Mouse (Mus musculus) heart, postnatal 14 days (tissue): ENCODE measurements around the gene Clasp2. TPM values are rescaled to one million over a fixed set of nuclear protein-coding genes. Genes with fewer than 3 reads are reported as not detected.
A peak's percentile ranks its signal among the peaks of the same experiment; 100 is the strongest.

Experiments
- DNase-seq, 2 experiments: peaks; one replicate each; pipeline ENCODE4 v3.0.0; 2021 to 2022
- intact Hi-C: fragments of 180-260 bp; cut with DNase I; formaldehyde crosslinking; loops from one replicate; pipeline ENCODE4 v1.15.1; 2025
- total RNA-seq, 2 experiments: library from RNA; stranded (reverse); gene quantifications; 2 replicates each; pipeline ENCODE4 v1.2.3; 2021

Gene Clasp2
- total RNA-seq, 2 experiments from 2014 or later, result 49.1 to 50.3 TPM

DNA sequence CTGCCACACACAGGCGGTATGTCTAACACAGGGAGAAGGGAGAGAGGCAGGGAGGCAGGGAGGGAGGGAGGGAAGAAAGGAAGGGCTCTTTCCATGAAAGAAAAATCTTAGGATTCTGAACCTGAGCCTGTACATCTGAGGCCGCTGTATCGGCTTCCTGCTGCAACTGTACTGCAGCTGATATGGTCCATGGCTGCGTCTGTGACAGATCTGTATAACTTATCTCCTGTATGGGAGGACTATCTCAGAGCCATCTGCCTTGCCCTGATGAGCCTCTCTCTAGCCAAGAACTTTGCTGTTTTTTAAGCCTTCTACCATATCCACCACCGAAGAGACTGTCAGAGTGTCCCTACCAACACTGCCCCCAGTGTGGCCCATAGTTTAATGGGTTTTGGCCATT lies 174.5 kb downstream of the Clasp2 start:
- intact Hi-C loops, result no loop called here
- DNase-seq, result no peak

DNA sequence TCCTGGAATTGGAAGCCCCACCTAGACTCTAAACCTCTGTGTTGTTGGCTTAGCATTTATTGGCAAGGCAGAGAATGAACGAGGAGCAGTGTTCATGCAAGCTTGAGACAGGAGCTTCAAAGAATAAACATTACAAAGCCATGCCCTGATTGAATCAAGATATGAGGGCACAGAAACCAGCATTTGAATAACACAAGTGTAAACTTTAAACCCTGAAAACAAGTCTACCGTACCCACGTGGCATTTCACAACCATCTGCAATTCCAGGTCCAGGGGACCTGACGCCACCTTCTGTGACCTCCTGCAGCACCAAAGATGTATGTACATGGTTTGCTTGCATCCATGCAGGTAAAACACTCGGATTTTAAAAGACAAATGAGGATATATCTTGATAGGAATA lies 181.4 kb downstream of the Clasp2 start:
- DNase-seq, result no peak
- intact Hi-C loops, result no loop called here

GRCm38 (mm10) chr9:113924883-113925282 lies 183.6 kb downstream of the Clasp2 start:
- DNase-seq, result no peak
- intact Hi-C loops, result no loop called here

GRCm38 (mm10) chr9:113928591-113928990 lies 187.3 kb downstream of the Clasp2 start:
- DNase-seq, result no peak
- intact Hi-C loops, result no loop called here

GRCm38 (mm10) chr9:113929676-113930075 lies 188.4 kb downstream of the Clasp2 start:
- intact Hi-C loops, result loop anchor here (5.0 kb wide), 1 partner anchor 187 kb away; the partner anchor contains the start of gene Clasp2
- DNase-seq, result no peak

- DNase-seq, result peak; percentile 94 to 96
- intact Hi-C loops, result loop anchor here (5.0 kb wide), 1 partner anchor 188 kb away; the partner anchor contains the start of gene Clasp2
These were observed 189.5 kb downstream of the Clasp2 start, which contains the start of gene Ubp1 for GRCm38 (mm10) chr9:113930534-113931374. TSS of gene Ubp1 (plus strand) at chr9:113930934.

DNA sequence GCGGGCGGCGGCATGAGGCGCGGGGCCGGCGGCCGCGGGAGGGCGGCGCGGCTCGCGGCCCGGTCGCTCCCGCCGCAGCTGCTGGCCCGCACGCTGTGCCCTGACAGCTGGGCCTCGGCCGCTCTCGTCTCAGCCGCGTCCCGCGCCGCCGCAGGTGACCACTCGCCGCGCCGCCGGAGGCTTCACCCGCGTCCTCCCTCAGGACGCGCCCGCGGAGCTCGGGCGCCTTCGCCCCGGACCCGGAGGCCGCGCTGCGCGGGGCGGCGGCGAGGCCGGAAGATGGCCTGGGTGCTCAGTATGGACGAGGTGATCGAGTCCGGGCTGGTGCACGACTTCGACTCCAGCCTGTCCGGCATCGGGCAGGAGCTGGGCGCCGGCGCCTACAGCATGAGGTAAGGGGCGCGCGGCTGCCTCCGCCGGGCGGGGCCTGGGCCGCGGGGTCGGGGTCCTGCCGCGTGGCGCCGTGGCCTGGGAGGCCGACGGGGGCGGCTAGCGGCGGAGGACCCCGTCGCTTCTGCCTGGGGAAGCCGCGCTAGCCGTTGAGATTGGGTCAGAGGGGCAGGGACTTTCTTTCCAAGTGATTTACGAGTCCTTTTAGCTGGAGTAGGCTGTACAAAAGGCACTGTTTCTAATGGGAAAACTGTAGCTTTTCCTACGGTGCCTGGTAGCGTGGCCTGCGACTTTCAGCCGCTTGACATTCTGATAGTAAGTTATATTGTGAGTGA lies 190.3 kb downstream of the Clasp2 start:
- DNase-seq, result peak; percentile 36 to 47
- intact Hi-C loops, result loop anchor here (5.0 kb wide), 1 partner anchor 189 kb away; the partner anchor contains the start of gene Clasp2

GRCm38 (mm10) chr9:113932100-113932470 lies 190.8 kb downstream of the Clasp2 start:
- intact Hi-C loops, result loop anchor here (5.0 kb wide), 1 partner anchor 190 kb away; the partner anchor contains the start of gene Clasp2
- peak; percentile 7 to 25 for DNase-seq

DNA sequence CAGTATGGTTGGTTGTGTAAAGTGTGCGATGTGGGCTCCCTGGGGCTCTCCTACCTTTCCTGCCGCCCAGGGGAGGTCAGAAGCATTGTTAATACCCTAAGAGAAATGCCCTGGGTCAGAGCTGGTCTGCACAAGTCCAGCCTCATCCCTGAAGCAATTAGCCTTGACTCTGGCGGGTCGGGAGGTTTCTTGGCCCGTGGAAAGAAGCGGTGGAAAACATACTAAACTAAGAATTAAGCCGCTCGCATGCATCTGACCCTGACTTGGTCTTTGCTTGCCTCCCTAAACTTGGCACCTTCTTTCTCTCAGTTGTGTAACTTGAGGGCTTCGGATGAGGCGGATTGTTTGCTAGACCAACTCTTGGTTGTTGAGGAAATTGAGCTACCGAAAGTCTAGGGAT lies 191.2 kb downstream of the Clasp2 start:
- intact Hi-C loops, result loop anchor here (5.0 kb wide), 1 partner anchor 190 kb away; the partner anchor contains the start of gene Clasp2
- DNase-seq, result peak; percentile 4 to 11

- intact Hi-C loops, result no loop called here
- no peak for DNase-seq
These were observed 194.4 kb downstream of the Clasp2 start for GRCm38 (mm10) chr9:113935638-113936037.

GRCm38 (mm10) chr9:113939063-113939850 lies 198.0 kb downstream of the Clasp2 start:
- intact Hi-C loops, result no loop called here
- no peak for DNase-seq

- intact Hi-C loops, result no loop called here
- DNase-seq, result no peak
These were observed 200.0 kb downstream of the Clasp2 start for GRCm38 (mm10) chr9:113941103-113941805.

GRCm38 (mm10) chr9:113943372-113943771 lies 202.1 kb downstream of the Clasp2 start:
- intact Hi-C loops, result no loop called here
- no peak for DNase-seq

GRCm38 (mm10) chr9:113947216-113947615 lies 205.9 kb downstream of the Clasp2 start:
- intact Hi-C loops, result no loop called here
- DNase-seq, result no peak

GRCm38 (mm10) chr9:113957777-113958176 lies 216.5 kb downstream of the Clasp2 start:
- no peak for DNase-seq
- intact Hi-C loops, result no loop called here

DNA sequence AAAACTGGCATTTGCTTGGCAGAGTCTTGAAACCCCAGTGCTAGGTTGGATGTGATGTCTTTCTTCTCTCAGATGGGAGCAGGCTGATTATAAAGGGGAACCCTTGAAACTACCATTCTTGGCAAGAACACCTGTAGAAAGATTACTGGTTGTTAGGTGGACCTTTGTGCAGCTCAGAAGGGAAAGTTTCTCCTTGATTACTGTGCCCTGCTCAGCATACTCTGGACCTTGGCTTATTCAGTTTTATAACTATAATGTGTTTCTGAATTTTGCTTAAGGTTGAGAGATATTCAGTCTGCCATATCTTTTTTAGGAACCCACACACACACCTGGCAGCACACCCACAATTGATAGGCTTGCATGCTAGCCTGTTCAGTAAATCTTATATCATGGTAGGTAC lies 222.4 kb downstream of the Clasp2 start:
- intact Hi-C loops, result no loop called here
- DNase-seq, result no peak

DNA sequence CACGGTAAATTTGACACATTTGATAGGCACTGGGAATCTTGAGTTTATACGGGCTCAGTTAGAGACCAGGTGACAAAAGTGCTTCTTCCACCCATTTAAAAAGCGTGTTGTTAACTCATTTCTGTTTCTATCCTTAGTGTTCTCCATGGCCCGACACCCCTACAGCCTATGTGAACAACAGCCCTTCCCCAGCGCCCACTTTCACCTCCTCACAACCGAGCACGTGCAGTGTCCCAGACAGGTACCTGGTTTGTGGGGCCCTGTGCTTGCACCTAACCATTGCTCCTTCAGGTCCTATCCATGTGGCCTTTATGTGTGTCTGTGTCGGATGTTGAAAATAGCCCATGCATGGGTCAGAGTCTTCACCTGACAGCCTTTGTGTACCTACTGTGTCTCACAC lies 223.1 kb downstream of the Clasp2 start:
- DNase-seq, result no peak
- intact Hi-C loops, result no loop called here

DNA sequence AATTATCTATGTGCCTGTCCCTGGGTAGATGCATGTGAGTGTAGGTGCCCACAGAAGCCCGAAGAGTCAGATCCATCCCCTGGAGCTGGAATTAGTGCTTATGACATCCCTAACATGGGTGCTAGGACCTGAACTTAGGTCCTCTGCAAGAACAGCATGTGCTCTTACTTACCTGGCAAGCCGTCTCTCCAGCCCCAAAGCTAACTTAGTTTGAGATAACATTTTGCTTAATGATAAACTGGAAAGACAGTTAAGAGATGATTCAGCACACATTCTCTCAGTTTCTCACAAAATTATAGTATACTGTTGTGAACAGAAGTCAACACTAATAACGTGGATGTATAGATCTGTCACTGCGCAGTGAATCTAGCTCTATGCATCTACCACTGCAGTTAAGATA lies 225.6 kb downstream of the Clasp2 start:
- intact Hi-C loops, result no loop called here
- DNase-seq, result no peak

- DNase-seq, result no peak
These were observed 227.7 kb downstream of the Clasp2 start for GRCm38 (mm10) chr9:113968967-113969366.

More at GRCm38 (mm10) chr9:113968967-113969366, 227.7 kb downstream of the Clasp2 start:
- intact Hi-C loops, result no loop called here
